Mouse (Mus musculus) cerebellum, adult 9-10 months (tissue): Measurements from ENCODE around the gene Mbd3l2.
A peak's percentile ranks its signal among the peaks of the same experiment; 100 is the strongest.
"Not testable (repeated sequence)": the region's sequence is repeated elsewhere in the genome, so short reads cannot be mapped to it uniquely, and the experiment has no call there.

Experiments used
- DNase-seq: peaks from one replicate; pipeline ENCODE4 v3.0.0; 2022

The Mbd3l2 gene

DNA sequence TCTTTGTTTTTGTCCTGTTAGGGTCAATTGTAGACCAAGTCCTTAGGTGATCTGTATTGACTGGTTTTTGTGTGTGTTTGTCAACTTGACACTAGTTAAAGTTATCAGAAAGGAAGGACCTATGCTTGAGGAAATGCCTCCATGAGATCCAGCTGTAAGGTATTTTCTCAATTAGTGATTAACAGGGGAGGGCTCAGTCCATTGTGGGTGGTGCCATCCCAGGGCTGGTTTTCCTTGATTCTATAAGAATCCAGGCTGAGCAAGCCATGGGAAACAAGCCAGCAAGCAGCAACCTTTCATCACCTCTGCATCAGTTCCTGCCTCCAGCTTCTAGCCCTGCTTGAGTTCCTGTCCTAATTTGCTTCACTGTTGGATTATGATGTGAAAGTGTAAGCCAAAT, at the start of gene Mbd3l2:
Mbd3l2 (plus strand) TSS at position 301 of the 400 bp plus-strand sequence.
- no peak for DNase-seq

GRCm38 (mm10) chr9:18385782-18386181, 44.7 kb upstream of the Mbd3l2 start:
- no peak for DNase-seq

DNA sequence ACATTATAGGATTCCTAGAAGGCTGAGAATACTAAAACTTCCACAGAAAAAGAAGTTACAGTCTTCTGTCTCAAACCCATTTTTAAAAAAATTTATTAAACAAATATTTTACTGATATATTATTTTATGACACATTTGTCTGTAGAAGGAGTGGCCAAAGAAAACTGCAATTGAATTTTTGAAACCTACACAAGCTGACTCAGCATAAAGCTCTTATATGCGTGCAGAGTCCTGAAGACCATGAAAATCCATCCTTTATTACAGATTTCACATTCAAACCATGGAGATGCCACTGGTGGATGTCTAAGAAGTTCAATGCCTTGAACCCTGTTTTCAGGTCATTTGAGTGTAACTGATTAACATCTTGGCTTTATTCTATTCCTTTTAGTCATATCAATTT, 30.8 kb upstream of the Mbd3l2 start:
- DNase-seq: no peak

DNA sequence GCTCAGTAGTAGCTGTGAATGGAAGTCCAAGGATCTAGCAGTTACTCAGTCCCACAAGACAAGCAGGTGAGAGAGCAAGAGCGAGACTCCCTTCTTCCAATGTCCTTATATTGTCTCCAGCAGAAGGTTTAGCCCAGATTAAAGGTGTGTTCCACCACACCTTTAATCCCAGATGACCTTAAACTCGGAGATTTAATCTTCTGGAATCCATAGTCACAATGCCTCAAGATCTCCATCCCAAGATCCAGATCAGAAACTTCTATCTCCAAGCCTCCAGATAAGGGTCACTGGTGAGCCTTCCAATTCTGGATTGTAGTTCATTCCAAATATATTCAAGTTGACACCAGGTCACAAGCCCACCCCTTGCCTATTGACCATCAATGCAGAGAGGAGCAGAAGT, 27.6 kb upstream of the Mbd3l2 start, which contains the start of gene Naalad2:
Naalad2 (minus strand) TSS at position 101 of the 400 bp plus-strand sequence.
- DNase-seq: not testable (repeated sequence)

DNA sequence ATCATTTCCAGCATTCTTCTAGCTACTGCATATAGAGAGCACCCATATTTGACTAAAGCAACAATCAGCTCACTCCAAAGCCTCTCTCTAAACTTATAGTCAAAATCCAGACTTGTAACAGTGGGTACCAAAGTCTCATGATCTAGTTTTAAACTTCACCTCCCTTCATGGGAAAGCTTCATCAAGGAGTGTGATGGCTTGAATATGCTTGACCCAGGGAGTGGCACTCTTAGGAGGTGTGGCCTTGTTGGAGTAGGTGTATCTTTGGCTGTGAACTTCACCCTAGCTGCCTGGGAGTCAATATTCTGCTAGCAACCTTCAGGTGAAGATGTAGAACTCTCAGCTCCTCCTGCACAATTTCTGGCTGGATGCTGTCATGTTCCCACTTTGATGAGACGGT, 26.3 kb upstream of the Mbd3l2 start, which contains the start of gene Ubtfl1:
Ubtfl1 (plus strand) TSS at position 301 of the 400 bp plus-strand sequence.
- no peak for DNase-seq

GRCm38 (mm10) chr9:18412371-18412770, 18.1 kb upstream of the Mbd3l2 start:
- not testable (repeated sequence) for DNase-seq

DNA sequence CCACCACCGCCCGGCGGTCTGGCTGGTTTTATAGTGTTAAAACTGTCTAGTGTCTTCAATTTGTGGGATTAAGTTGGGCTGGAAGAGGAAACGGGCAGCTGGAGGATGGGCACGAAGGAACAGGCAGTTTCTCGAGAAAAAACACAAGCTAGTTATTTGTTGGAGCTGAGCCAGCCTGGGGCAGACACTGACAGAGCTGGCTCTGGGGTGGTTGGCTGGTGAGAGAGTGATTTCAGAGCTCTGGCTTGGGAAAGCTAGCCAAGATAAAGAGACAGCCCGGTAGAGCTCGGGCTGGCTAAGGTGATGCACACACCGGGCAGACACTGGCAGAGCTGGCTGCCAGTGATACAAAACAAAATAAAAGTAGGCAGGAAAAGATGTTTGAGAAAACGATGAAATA, 1.2 kb downstream of the Mbd3l2 start:
- DNase-seq: no peak

DNA sequence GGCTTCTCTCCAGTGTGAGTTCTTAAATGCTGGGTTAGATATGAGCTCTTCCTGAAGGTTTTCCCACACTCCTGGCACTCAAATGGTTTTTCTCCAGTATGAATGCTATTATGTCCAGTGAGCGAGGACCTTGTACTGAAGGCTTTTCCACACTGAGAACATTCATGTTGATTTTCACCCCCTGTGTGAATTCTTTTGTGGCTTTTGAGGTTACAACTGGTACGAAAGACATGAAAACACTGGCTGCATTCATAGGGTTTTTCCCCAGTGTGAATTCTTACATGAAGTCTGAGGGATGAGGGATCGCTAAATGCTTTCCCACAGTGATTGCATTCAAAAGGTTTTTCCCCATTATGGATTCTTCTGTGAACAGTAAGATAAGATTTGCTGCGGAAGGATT, 26.1 kb downstream of the Mbd3l2 start:
- no peak for DNase-seq

- DNase-seq: no peak
These were observed 36.9 kb downstream of the Mbd3l2 start for GRCm38 (mm10) chr9:18467350-18467749.

DNA sequence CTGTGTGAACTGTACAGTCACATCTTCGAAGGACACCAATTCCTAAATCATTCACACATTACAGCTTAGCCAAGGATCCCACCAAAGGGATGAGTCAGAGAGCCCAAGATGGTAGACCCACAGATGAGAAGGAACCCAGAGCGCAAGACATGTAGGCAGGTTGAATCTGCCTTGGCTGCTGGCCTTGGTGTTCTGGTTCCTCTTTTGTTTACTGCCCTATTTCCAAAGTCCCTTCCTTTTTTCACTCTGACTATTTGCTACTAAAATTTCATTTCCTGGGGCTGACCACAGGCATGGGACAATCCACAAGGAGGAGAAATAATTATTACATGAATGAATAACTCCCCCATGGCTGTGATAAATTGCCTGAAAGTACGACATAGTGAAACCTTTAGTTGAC, 37.6 kb downstream of the Mbd3l2 start:
- DNase-seq: no peak

DNA sequence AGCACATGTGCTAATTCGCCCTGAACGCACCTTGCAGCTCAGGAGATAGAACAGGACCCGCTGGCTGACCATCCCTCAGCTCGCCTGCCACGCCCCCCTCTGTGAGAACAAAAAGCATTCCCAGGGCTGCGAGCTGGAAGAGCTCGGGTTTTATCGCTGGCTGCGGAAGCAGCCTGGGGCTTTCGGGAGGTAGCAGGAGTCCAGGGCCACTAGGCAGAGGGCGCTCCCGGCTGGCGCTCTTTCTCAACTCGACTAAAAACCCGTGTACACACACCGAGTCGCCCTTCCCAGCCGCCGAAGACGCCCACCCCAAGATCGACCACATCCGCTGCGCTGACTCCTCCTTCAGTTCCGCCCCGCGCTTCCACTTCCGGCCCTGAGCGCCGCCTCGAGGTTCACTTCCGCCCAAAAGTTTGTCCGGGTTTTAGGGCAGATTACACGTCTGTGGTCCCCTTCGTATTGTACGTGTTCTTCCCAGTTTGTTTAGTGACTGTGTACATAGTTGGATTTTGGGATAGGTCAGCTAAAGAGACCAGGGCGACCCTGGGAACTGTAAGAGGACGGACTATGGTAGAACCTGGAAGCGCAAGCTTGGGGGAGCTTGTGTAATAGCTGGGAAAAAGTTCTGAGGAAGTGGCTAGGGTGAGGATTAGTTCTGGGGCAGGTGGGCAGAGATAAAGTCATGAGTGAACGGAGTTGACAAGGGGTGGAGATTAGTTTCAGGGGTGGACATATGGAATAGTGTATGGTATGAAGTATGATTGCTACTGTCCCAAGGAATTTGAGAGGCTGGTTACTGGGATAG, 43.1 kb downstream of the Mbd3l2 start:
- peak; percentile 33 for DNase-seq

DNA sequence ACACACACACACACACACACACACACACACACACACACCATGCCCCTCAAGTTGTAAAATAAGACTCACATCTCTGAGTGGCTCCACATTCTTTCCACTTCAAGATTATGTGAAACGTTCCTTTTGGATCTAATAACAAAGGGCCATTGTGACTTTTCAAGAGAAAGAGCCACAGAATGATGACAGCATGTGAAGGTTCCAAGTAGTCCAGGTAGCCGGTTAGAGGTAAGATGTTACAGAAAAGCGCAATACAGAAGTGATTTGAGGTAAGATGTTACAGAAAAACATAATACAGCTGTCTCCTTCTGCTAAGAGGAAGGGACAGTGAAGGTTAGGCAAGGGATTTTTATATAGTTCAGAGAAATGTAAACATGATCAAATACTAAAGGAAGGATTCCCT, 47.7 kb downstream of the Mbd3l2 start, which contains the start of the genes Zfp558 and Mbd3l1:
Zfp558 (minus strand) TSS at position 101 of the 400 bp plus-strand sequence.
Mbd3l1 (plus strand) TSS at position 192 of the 400 bp plus-strand sequence.
- no peak for DNase-seq
